Mouse (Mus musculus) kidney, postnatal 25 days (tissue): ENCODE results near the gene Pls1.

Experiments used
- DNase-seq, 2 experiments: peaks; one replicate each; pipeline ENCODE4 v3.0.0; 2021; ENCODE audit warnings: mixed read lengths in 2 of 2

The Pls1 gene

GRCm38 (mm10) chr9:95844825-95845460 lies at the start of gene Pls1:
Pls1 (minus strand) TSS chr9:95845311.
- DNase-seq = peak; percentile 87 to 93

- DNase-seq = no peak
These were observed 37.6 kb upstream of the Pls1 start for GRCm38 (mm10) chr9:95882751-95883150.

- no peak for DNase-seq
These were observed 33.1 kb upstream of the Pls1 start for GRCm38 (mm10) chr9:95878246-95878645.

DNA sequence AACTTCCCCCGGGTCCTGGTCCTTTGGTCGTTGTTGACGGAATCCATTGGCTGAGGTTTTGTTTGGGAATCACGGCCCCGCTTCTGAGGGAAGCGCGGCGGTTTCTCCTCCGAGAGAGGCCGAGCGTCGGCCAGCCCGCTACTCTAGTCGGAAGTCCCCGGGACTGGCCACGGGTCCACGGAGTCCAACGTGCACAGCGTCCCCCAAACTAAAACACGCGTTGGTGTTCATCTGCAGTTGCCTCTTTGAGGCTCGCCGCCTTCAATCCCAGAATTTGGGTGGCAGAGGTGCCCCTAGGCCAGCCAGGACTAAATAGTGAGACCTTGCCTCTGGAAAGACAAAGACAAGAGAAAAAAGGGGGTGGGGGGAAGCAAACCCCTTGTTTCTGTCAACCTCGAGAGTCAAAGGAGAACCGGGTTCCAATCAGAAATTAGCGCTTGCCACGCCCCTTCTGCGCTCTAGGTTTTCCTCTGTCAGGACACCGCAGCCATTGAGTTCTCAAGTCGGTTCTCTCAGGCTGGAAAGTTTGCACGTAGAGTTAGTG lies 13.0 kb upstream of the Pls1 start:
- peak in 1 of 2 experiments; percentile 46 for DNase-seq

- DNase-seq = peak; percentile 95 to 97
These were observed 12.4 kb upstream of the Pls1 start, which contains the start of gene Atr for GRCm38 (mm10) chr9:95857414-95858026. Atr (plus strand) TSS chr9:95857597.

DNA sequence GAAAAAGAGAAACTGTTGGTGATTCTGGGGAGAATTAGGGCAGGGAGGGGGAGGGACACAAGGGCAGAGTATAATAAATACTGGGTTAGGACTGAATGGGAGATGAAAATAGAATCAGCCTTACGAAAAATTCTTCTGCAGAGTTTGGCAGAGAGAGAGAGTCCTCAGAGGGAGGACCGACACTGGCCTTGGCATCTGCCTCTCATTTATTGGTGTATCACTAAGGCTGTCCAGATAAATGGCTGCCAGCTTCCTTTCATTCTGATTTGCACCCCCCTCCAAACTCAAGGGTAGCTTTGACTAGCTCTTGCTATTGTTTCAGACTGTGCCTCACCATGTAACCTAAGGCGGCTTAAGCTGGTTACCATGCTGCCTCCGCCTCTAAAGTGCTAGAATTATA lies 10.9 kb upstream of the Pls1 start:
- DNase-seq = no peak

DNA sequence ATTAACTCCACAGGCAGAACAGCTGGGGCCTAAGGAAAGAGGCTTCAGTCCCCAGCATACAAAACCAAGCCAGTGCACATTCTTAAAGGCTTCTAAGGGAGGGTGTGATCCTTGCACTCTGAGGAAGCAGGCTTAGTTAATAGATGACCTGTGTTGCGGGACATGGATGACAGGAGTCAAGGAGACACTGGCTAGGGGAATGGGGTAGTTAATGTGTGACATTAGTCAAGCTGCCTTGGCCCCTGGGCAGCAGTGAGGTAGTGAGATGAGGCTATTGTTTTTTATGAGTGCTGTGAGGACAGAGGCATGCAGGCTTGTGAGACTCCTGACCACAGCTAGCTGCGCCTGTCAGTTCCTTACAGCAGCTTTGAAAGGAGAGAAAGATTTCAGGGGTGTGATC lies 9.8 kb upstream of the Pls1 start:
- DNase-seq = peak; percentile 65 to 86

GRCm38 (mm10) chr9:95852896-95853295 lies 7.8 kb upstream of the Pls1 start:
- DNase-seq = peak; percentile 66 to 91

GRCm38 (mm10) chr9:95851671-95852070 lies 6.6 kb upstream of the Pls1 start:
- peak in 1 of 2 experiments; percentile 40 for DNase-seq

- DNase-seq = peak in 1 of 2 experiments; percentile 35
These were observed 600 bp upstream of the Pls1 start for GRCm38 (mm10) chr9:95845711-95846110.

- DNase-seq = no peak
These were observed 5.7 kb downstream of the Pls1 start for GRCm38 (mm10) chr9:95839424-95839823.

DNA sequence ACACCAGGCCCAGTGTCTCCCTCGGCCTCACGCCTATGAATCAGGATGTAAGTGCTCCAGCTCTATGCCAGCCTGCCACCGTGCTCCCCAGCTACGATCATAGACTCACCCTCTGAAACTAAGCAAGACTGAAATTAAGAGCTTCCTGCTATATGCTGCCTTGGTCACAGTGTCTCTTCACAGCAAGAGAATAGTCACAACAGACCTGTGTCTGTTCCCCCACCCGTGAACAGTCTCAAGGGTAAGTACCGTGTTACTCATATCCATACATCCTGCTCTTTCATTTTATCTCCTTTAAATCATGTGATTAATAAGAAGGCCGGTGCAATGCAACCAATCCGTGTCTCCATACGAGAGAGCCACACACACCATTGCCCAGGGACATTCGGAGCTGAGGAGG lies 9.4 kb downstream of the Pls1 start:
- DNase-seq = no peak

GRCm38 (mm10) chr9:95834799-95835198 lies 10.3 kb downstream of the Pls1 start:
- no peak for DNase-seq

- no peak for DNase-seq
These were observed 12.4 kb downstream of the Pls1 start for GRCm38 (mm10) chr9:95832758-95833157.

GRCm38 (mm10) chr9:95827565-95827964 lies 17.5 kb downstream of the Pls1 start:
- DNase-seq = no peak

DNA sequence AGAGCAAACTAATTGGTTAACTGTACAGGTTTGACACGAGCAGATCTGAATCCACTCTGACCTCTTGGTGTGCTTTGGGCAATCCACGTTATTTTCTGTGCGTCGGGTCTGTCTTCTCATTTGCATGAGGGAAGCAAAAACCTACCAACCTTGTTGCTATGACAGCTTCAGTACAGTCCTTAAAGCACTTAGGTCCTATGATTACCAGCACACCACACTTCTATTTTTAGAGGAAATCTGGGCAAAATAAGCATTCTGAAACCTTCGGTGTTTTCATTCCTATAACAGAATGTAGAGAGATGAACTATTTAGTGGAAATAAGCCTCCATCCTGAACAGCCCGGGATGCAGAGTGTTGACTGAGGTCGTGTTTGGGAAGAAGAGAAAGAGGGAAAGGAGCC lies 22.6 kb downstream of the Pls1 start:
- no peak for DNase-seq

- DNase-seq = no peak
These were observed 29.4 kb downstream of the Pls1 start for GRCm38 (mm10) chr9:95815706-95816105.

- DNase-seq = no peak
These were observed 30.0 kb downstream of the Pls1 start for GRCm38 (mm10) chr9:95815015-95815673.

- DNase-seq = peak; percentile 28 to 56
These were observed 31.2 kb downstream of the Pls1 start for GRCm38 (mm10) chr9:95813721-95814531.

GRCm38 (mm10) chr9:95811817-95812216 lies 33.3 kb downstream of the Pls1 start:
- DNase-seq = peak; percentile 49 to 74

DNA sequence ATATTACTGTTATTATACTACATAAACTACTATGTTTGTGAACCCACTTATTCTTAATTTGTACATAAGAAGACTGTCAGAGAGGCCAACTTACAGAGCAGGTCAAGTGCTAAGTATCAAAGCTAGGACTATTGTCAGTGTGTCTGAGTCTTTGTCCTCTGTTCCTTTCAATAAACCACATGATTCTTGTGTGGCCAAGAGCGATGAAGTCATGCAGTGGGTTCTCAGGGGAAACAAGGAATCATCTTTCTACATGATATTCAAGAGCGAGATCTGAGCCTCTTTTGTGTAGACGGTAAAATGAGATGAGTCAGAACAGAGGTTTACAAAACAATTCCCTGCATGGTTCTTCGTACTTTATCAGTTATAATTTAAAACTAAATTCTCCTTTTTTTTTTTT lies 35.5 kb downstream of the Pls1 start:
- DNase-seq = no peak

- DNase-seq = no peak
These were observed 39.7 kb downstream of the Pls1 start for GRCm38 (mm10) chr9:95805449-95805848.

DNA sequence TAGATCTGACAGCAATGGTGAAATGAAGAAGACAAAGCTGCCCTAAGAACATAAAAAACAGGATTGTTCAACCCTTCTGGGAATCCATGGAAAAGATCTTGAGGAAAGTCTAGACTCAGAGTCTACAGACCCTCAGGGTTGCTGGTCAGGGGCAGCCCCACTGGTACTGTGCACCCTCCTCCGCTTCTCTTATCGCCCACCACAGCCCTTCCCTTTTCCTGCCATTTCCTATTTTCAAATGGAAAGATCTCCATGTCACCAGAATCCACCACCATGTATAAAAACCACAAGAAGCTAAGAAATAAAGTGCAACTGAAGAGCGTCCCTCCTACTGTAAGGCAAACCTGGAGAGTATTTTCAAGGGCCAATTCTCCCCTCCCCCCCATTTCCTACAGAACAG lies 41.3 kb downstream of the Pls1 start:
- no peak for DNase-seq
